Mouse (Mus musculus) liver, postnatal 0 days (tissue): ENCODE data around the gene Rwdd3.
A peak's percentile ranks its signal among the peaks of the same experiment; 100 is the strongest.

ENCODE experiments used
- CTCF ChIP-seq: sonication (generic); IDR thresholded peaks from 2 replicates; pipeline ENCODE4 v1.5.1; 2016; ENCODE audit warnings: antibody characterized with exemption, low read depth
- EP300 ChIP-seq: IDR thresholded peaks from 2 replicates; pipeline ENCODE4 v1.6.1; 2016; ENCODE audit warnings: antibody characterized with exemption, low read depth, mild to moderate bottlenecking

GRCm38 (mm10) chr3:121171243-121171871 is at the start of gene Rwdd3:
- peak; percentile 99 for TF ChIP-seq CTCF
- peak; percentile 66 for TF ChIP-seq EP300
